Mouse (Mus musculus): ENCODE measurements at regions not wholly inside any gene's neighbourhood (a gene's known extent, or its start where the extent isn't known, plus 50 kb on each side); places are given as distances from the start of the nearest gene placed in this dataset.

GRCm38 (mm10) chr1:128813379-128813778 is 221.3 kb upstream of the Cxcr4 start:
- no peak for ATAC-seq (ENCODE audit: insufficient read depth, low read depth)

DNA sequence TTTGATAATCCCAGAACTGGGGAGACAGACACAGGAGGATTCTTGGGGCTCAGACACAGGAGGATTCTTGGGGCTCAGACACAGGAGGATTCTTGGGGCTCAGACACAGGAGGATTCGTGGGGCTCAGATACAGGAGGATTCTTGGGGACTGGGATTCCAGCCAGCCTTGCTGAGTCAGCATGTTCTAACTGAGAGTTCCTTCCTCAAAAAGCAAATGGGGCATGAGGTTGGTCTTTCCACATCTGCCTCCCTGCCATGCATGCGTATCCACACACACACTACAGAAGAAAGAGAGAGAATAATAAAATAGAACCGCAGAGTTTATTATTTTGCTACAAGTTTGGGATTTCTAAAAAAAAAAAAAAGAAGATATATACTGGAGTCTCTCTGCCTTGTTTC is 218.8 kb upstream of the Cxcr4 start:
- no peak for ATAC-seq (ENCODE audit: insufficient read depth, low read depth)
- TF ChIP-seq EP300 (IDR thresholded peaks at IDR 0.05; ENCODE audit: low read depth) (no peak), CTCF (IDR thresholded peaks at IDR 0.05; ENCODE audit: low read depth) (no peak)
- 64% methylated on average over 3 of the region's 3 CpGs for WGBS
- Histone ChIP-seq H3K27ac (ENCODE audit: low read depth) (no peak overlapping the region), H3K4me1 (ENCODE audit: control insufficient read depth, insufficient read depth) (no peaks in the 10 kb centered on the region), H3K4me2 (ENCODE audit: low read depth, low read length) (no peak overlapping the region), H3K36me3 (replicated peaks; ENCODE audit: control insufficient read depth, insufficient read depth, low read length) (no peaks in the 10 kb centered on the region), H3K27me3 (ENCODE audit: control insufficient read depth, insufficient read depth, low read length) (no peaks in the 10 kb centered on the region), H3K9me3 (replicated peaks; ENCODE audit: control insufficient read depth, low read length) (no peaks in the 10 kb centered on the region), H3K9ac (replicated peaks; ENCODE audit: low read depth, low read length) (no peak overlapping the region), H3K4me3 (ENCODE audit: low read depth, low read length) (no peak overlapping the region)
- no peak for DNase-seq (ENCODE audit: low spot score)

More at GRCm38 (mm10) chr1:128813379-128813778, 221.3 kb upstream of the Cxcr4 start:
- no peak overlapping the region for H3K4me2 ChIP-seq (ENCODE audit: low read depth, low read length)
- no peaks in the 10 kb centered on the region for H3K27me3 ChIP-seq (ENCODE audit: control insufficient read depth, insufficient read depth, low read length)
- no peaks in the 10 kb centered on the region for H3K36me3 ChIP-seq (replicated peaks; ENCODE audit: control insufficient read depth, insufficient read depth, low read length)
- DNase-seq (ENCODE audit: low spot score), result no peak
- no peak overlapping the region for H3K27ac ChIP-seq (ENCODE audit: low read depth)
- H3K4me3 ChIP-seq (ENCODE audit: low read depth, low read length), result no peak overlapping the region
- WGBS, result 76% methylated on average over 5 of the region's 5 CpGs
- H3K9ac ChIP-seq (replicated peaks; ENCODE audit: low read depth, low read length), result no peak overlapping the region
- no peaks in the 10 kb centered on the region for H3K9me3 ChIP-seq (replicated peaks; ENCODE audit: control insufficient read depth, low read length)
- H3K4me1 ChIP-seq (ENCODE audit: control insufficient read depth, insufficient read depth), result no peaks in the 10 kb centered on the region
- TF ChIP-seq EP300 (IDR thresholded peaks at IDR 0.05; ENCODE audit: low read depth) (no peak), CTCF (IDR thresholded peaks at IDR 0.05; ENCODE audit: low read depth) (no peak)

DNA sequence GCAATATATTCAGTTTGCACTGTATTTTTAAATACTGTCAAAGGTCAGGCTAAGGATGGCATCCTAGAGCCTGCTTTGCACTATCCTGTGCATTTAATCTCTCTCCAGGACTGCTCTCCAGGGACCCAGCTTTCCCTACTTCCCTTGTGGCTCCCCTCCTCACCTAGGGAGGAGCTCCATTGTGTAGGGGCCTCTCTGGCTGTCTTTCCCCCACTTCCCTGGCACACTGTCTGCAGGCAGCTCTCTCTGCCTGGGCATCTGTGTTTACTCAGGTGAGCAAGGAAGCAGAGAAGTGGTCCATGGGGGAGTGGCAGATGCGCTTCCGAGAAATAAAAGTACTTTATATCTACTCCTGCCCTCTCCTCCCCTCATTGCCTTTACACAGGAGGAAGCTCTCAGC is 218.0 kb upstream of the Cxcr4 start:
- no peak overlapping the region for H3K27ac ChIP-seq (ENCODE audit: low read depth)
- no peak overlapping the region for H3K9ac ChIP-seq (replicated peaks; ENCODE audit: low read depth, low read length)
- H3K9me3 ChIP-seq (replicated peaks; ENCODE audit: control insufficient read depth, low read length), result no peaks in the 10 kb centered on the region
- no peaks in the 10 kb centered on the region for H3K36me3 ChIP-seq (replicated peaks; ENCODE audit: control insufficient read depth, insufficient read depth, low read length)
- H3K4me2 ChIP-seq (ENCODE audit: low read depth, low read length), result no peak overlapping the region
- H3K4me1 ChIP-seq (ENCODE audit: control insufficient read depth, insufficient read depth), result no peaks in the 10 kb centered on the region
- TF ChIP-seq CTCF (IDR thresholded peaks at IDR 0.05; ENCODE audit: low read depth), result no peak
- TF ChIP-seq EP300 (IDR thresholded peaks at IDR 0.05; ENCODE audit: low read depth), result no peak
- 69% methylated on average over 2 of the region's 2 CpGs for WGBS
- no peaks in the 10 kb centered on the region for H3K27me3 ChIP-seq (ENCODE audit: control insufficient read depth, insufficient read depth, low read length)
- no peak overlapping the region for H3K4me3 ChIP-seq (ENCODE audit: low read depth, low read length)
- ATAC-seq (ENCODE audit: insufficient read depth, low read depth) (no peak), DNase-seq (ENCODE audit: low spot score) (no peak)

- 77% methylated on average over 8 of the region's 8 CpGs for WGBS
- no peaks in the 10 kb centered on the region for H3K9me3 ChIP-seq (replicated peaks; ENCODE audit: control insufficient read depth, low read length)
Measured at GRCm38 (mm10) chr1:128809601-128810000, 217.5 kb upstream of the Cxcr4 start.

GRCm38 (mm10) chr1:128808599-128808998 is 216.5 kb upstream of the Cxcr4 start:
- Histone ChIP-seq H3K4me1 (ENCODE audit: control insufficient read depth, insufficient read depth) (no peaks in the 10 kb centered on the region), H3K27me3 (ENCODE audit: control insufficient read depth, insufficient read depth, low read length) (no peaks in the 10 kb centered on the region), H3K36me3 (replicated peaks; ENCODE audit: control insufficient read depth, insufficient read depth, low read length) (no peaks in the 10 kb centered on the region), H3K4me2 (ENCODE audit: low read depth, low read length) (no peak overlapping the region), H3K27ac (ENCODE audit: low read depth) (no peak overlapping the region), H3K9me3 (replicated peaks; ENCODE audit: control insufficient read depth, low read length) (no peaks in the 10 kb centered on the region), H3K9ac (replicated peaks; ENCODE audit: low read depth, low read length) (no peak overlapping the region), H3K4me3 (ENCODE audit: low read depth, low read length) (no peak overlapping the region)
- no peak for ATAC-seq (ENCODE audit: insufficient read depth, low read depth)
- DNase-seq (ENCODE audit: low spot score), result no peak
- 78% methylated on average over 5 of the region's 5 CpGs for WGBS
- TF ChIP-seq EP300 (IDR thresholded peaks at IDR 0.05; ENCODE audit: low read depth), result no peak
- TF ChIP-seq CTCF (IDR thresholded peaks at IDR 0.05; ENCODE audit: low read depth), result no peak

More at GRCm38 (mm10) chr1:128809601-128810000, 217.5 kb upstream of the Cxcr4 start:
- H3K9ac ChIP-seq (replicated peaks; ENCODE audit: low read depth, low read length), result no peak overlapping the region
- no peaks in the 10 kb centered on the region for H3K36me3 ChIP-seq (replicated peaks; ENCODE audit: control insufficient read depth, insufficient read depth, low read length)
- ATAC-seq (ENCODE audit: insufficient read depth, low read depth) (no peak), DNase-seq (ENCODE audit: low spot score) (no peak)
- H3K4me3 ChIP-seq (ENCODE audit: low read depth, low read length), result no peak overlapping the region
- no peak overlapping the region for H3K4me2 ChIP-seq (ENCODE audit: low read depth, low read length)
- no peaks in the 10 kb centered on the region for H3K4me1 ChIP-seq (ENCODE audit: control insufficient read depth, insufficient read depth)
- H3K27ac ChIP-seq (ENCODE audit: low read depth), result no peak overlapping the region
- no peaks in the 10 kb centered on the region for H3K27me3 ChIP-seq (ENCODE audit: control insufficient read depth, insufficient read depth, low read length)
- no peak for TF ChIP-seq EP300 (IDR thresholded peaks at IDR 0.05; ENCODE audit: low read depth)

Data from heart, postnatal 0 days (tissue).